Mouse (Mus musculus) erythroblast, embryonic 14.5 days (primary cell): ENCODE data around the gene Gramd1a.

Experiments used
- GATA1 ChIP-seq: IDR thresholded peaks from 2 replicates; pipeline ENCODE4 v1.6.1; 2012; ENCODE audit warnings: low read length, inconsistent platforms, mixed read lengths
- TAL1 ChIP-seq: IDR thresholded peaks from 3 replicates; pipeline ENCODE4 v1.6.1; 2012; ENCODE audit warnings: low read length, inconsistent platforms, mixed read lengths

DNA sequence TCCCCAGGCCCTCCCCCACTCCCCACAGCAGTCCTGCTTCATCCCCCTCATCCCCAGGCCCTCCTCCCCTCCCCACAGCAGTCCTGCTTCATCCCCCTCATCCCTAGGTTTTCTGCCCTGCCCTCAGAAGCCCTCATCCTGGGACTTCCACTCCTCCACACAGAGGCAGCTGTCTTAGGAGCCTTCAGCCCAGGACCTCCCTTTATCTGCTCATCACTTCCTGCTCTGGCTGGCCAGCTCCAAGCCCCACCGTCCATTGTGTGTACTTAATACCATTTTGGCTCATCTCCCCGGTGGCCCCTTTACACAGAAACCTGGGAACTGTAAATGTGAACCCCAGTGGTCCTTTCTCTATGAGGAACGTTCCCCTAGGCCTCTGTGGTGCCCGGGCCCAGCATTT lies 43.7 kb downstream of the Gramd1a start:
- no peak for TF ChIP-seq GATA1
- TF ChIP-seq TAL1, result no peak
